Mouse (Mus musculus): ENCODE results near the gene Tns1.

GRCm38 (mm10) chr1:73929952-73930329 lies 194.3 kb downstream of the Tns1 start:
- TF ChIP-seq GATA1 (IDR thresholded peaks at IDR 0.05; ENCODE audit: borderline replicate concordance, low read length): no peak
- no peak for TF ChIP-seq FLI1 (IDR thresholded peaks at IDR 0.05; ENCODE audit: low read length)

Data from megakaryocyte, embryonic 14.5 days (primary cell).